Mouse (Mus musculus) embryo, embryonic 10 days (tissue): ENCODE measurements around the gene Stub1.
"Not testable (repeated sequence)": the region's sequence is repeated elsewhere in the genome, so short reads cannot be mapped to it uniquely, and the experiment has no call there.

Experiments
- DNase-seq: peaks from one replicate; pipeline ENCODE4 v3.0.0-alpha.2; 2015; ENCODE audit warnings: low spot score

Gene Stub1

DNA sequence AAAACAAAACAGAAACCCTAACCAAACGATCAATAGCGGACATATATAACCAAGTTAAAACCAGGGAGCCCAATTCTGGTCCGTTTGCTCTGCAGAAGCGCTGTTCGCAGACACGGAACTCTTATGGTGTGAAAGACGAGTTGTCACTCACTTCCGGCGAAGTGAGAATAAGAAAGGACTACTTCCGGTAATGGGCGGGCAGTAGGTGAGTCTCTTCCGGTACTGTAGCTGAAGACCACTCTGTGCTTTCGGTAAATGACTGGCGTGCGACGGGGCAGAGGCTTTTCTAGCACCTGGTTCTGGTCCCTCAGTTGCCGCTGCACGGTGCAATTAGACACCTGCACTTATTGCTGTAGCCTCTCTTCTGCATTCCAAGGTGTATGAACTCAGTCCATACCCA lies 9.8 kb downstream of the Stub1 start, which contains the start of gene Wdr24:
Wdr24 (plus strand) TSS at position 176 of the 400 bp plus-strand sequence.
- peak; percentile 93 for DNase-seq

DNA sequence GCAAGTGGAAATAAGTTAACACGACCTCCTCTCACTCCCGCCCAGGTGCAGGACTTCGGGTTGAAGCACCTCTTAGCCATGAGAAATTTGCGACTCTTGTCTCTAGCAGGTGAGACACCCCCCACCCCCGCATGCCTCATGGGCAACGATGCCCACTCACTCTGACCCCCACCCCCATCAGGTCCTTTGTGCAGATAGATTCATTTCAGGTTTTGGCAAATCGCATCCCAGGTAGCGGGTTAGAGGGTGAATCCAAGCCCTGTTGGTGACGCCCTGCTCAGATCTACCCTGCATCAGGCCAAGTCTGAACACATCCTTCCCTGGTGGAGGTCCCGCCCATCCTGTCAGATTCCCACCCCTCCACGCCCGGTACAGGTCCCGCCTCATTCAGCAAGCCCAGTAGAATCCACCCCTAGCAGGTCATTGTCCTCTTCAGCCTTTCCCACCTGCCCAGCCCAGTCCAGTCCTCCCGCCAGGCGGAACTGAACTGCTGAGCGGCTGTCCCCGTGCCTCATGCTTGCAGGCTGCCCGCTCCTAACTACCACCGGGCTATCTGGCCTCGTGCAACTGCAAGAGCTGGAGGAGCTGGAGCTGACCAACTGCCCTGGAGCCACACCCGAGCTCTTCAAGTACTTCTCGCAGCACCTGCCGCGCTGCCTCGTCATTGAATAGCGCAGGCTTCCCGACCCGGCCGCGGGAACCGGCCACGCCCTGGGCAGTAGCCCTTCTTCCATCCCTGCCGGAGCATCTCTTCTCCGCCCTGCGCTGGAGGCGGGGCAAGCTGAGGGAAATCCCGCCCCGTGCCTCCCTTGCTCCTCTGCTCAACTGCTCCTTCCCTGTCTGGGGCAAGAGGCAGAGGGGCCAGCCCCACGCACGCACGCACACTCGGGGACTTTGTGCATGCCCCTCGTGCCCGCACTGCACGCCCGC lies 14.1 kb downstream of the Stub1 start:
- DNase-seq: peak; percentile 47

- no peak for DNase-seq
Measured at GRCm38 (mm10) chr17:25817662-25818061, 15.5 kb downstream of the Stub1 start.

DNA sequence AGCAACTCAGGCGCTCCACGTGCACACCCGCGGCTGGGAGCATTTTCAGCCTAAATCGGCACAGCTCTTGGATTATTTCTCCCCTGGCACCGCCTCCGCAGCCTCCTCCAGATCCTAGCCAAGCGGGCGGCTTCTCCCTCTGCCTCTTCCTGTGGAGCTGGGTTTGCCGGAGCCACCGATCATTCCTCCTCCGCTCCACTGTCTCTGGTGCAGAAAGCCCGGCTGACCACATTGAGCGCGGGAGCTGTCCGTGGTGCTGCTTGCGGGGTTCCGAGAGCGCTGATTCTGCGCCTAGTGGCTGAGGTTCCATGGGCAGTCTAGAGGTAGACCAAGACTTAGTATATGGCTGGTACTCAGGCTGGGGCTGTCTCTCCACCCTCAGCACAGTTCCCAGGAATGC lies 19.7 kb downstream of the Stub1 start:
- peak; percentile 94 for DNase-seq

DNA sequence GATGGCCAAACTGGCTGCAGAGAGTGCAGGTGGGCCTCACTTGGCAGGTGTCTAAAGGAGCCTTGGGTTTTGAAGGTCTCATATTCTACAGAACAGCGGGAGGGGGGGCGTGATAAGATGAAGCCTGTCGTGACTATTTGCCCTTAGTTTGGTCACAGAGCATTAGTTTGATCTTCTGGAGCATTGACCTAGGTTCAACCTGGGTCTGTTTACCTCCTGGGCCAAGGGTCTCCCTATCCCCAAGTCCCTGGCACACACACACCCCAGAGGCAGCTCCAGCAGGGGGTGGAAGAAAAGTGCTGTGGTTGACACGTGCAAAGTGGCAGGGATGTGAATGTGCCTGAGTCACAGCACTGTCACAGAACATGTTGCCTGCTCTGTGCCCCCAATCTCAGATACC lies 22.3 kb downstream of the Stub1 start:
- no peak for DNase-seq

DNA sequence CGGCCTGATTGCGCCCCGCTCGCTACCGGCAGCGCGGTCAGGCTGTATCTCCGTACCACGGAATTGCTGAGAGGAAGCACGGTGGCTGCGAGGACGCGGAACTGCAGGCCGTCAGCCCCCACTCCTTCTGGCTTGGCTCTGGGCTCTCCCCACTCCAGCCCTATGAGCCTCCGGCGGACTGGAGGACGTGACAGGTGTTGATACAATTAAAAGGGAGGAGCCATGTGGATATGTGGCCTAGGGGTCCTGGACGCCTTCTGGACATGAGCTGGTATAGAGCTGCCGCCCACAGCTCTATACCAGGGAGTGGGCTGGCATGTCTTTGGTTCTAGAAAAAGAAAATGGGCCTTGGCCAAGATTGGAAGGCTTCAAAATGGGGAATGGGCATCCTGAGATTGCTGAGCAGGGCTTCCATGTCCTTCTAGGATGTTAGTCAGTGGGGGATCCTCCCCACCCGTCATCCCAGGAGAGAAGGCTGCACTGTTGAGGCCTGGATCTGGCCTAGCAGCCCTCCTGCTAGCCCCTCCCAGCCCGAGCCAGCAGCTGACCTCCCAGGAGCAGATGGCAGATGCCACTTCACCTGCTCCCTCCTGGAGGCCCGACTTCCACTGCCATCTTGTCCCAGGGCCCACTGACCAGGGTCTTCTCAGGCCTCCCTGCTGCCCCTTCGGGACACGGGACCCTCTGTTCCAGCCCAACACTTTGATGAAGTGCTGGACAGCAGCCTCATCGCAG lies 23.4 kb downstream of the Stub1 start:
- DNase-seq: no peak

DNA sequence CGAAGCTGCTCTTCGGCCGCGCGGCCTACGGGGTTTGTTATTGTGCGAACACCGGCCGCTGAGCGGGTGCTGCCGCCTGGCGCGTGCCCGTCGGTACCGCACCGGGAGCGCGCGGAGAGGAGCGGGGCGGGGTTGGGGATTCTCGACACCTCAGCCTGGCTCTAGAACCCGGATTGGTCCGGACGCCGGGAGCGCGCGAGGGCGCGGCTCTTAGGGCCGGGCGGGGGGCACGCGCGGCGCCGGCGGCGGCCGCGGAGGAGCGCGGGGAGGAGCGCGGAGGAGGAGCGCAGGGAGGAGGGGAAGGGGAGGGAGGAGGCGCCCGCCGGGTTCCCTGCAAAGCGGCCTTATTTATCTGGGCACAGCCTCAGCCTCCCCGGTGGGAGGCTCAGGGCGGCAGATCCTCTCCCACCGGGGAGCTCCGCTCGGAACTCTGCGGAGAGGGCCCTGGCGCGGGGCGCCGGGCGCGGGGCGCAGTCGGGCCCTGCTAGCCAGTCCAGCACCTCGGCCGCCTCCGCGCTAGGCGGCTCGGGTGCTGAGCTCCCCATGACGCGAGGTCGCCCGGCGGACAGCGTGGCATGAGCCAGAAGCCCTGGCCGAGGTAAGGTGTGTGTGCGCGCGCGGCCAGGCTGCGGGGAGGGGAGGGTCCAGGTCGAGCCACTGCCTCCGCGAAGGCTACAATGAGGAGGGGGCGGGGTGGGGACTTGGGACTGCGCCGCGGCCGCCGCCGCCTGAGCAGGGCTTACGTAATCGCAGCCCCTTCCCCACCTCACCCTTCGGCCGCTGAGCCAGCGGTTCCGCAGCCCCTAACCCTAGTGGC lies 24.2 kb downstream of the Stub1 start, which contains the start of gene Fbxl16:
Fbxl16 (plus strand) TSS at position 297 of the 817 bp plus-strand sequence.
- DNase-seq: peak; percentile 87

- no peak for DNase-seq
Measured at GRCm38 (mm10) chr17:25808028-25808427, 25.2 kb downstream of the Stub1 start.

GRCm38 (mm10) chr17:25807452-25807851 lies 25.8 kb downstream of the Stub1 start:
- not testable (repeated sequence) for DNase-seq

- no peak for DNase-seq
Measured at GRCm38 (mm10) chr17:25806507-25806906, 26.7 kb downstream of the Stub1 start.

GRCm38 (mm10) chr17:25802825-25803517 lies 30.2 kb downstream of the Stub1 start:
- peak; percentile 90 for DNase-seq

- peak; percentile 86 for DNase-seq
Measured at GRCm38 (mm10) chr17:25801029-25801428, 32.2 kb downstream of the Stub1 start.

DNA sequence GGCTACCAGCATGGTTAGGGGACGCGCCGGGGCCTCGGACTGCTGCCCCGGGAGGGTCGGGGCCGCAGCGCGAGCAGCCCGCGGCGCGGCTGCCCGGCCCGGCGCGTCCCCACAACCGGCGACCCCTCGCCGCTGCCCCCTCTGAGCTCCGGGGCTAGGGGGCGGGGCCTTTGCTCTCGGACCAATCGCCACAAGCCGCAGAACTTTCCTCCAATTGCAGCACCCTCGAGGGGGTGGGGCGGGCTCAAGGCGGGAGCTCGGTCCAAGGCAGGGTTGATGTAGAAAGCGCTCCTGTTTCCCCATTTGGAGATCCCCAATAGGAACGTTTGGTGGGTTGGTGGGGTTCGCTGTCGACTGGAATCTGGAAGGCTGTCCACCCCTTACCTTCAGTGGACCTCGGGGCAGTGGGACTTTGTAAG lies 36.2 kb downstream of the Stub1 start, which contains the start of gene Metrn:
Metrn (minus strand) TSS at position 186 of the 419 bp plus-strand sequence.
- DNase-seq: peak; percentile 94

DNA sequence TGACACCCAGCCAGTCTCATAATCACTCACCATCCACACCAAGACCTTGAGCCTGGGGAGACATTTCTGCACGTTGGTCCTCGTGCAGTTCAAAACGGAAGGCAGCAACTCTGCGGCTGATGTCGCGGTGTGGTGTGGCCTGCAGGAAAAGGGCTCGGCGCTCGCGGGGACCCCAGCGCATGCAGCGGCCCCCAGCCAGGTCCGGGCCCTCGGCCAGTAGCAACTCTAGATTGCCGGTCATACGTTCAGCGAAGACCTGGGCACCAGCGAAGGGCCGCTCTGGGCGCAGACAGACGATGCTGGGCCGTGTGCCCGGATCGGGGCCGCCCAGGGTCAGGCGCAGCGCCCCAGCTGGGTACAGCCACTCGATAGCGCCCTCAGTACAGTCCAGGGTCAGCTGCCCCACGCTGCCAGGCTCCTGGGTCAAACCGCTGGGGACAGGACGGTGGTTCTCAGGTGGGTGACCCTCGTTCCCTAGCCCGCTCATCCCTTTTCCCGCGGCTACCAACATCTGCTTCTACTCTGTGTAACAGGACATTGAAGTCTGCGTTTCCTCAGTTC lies 36.9 kb downstream of the Stub1 start:
- peak; percentile 49 for DNase-seq

DNA sequence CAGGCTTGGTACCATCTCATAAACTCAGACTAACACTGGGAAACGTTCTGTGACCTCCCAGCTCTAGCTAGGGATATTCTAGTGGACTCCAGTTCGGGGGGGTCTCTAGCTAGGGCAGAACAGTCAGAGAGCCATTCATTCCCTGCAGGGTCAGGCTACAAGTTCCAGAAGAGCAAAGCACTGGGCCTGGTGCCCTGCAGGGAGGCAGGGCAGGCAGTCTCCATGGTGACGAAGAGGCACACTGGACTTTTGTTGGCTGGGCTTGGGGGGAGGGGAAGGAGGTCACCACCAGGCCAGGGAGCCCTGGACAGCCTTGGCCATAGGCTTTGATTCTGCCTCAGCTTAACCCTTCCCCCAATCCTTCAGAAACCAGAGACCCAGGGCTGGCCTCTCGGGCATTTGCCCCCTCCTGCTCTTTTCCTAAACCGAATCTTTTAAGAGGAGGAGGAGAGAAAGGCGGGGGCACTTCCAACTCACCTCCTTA lies 37.6 kb downstream of the Stub1 start, which contains the start of gene AC134908.4:
AC134908.4 (minus strand) TSS at position 51 of the 484 bp plus-strand sequence.
- DNase-seq: peak; percentile 96

- no peak for DNase-seq
Measured at GRCm38 (mm10) chr17:25794998-25795397, 38.2 kb downstream of the Stub1 start.

GRCm38 (mm10) chr17:25794197-25794596 lies 39.0 kb downstream of the Stub1 start:
- peak; percentile 55 for DNase-seq

- peak; percentile 75 for DNase-seq
Measured at GRCm38 (mm10) chr17:25792615-25793014, 40.6 kb downstream of the Stub1 start, which contains the start of gene Fam173a. Fam173a (minus strand) TSS chr17:25792901.

GRCm38 (mm10) chr17:25791843-25792527 lies 41.2 kb downstream of the Stub1 start:
- DNase-seq: peak; percentile 86

GRCm38 (mm10) chr17:25791320-25791842 lies 41.8 kb downstream of the Stub1 start:
- DNase-seq: peak; percentile 50
